Mouse (Mus musculus): Measurements from ENCODE around the gene Olfr161. TPM values are rescaled to one million over a fixed set of nuclear protein-coding genes. Genes with fewer than 3 reads are reported as not detected.

The Olfr161 gene
- polyA plus RNA-seq (2015; fragmentation: Illumina TruSeq; extraction: RNeasy Lipid Tissue Mini Kit (QIAGEN cat#74804); ENCODE audit: low read depth, low replicate concordance): not detected

GRCm38 (mm10) chr16:3590691-3591090 lies at the start of gene Olfr161:
Gene Olfr161 (plus strand): TSS chr16:3591042.

Other genes with a start within 250 kb of the Olfr161 start
- gene Mefv, start 127.1 kb downstream of the Olfr161 start, polyA plus RNA-seq (2015; fragmentation: Illumina TruSeq; extraction: RNeasy Lipid Tissue Mini Kit (QIAGEN cat#74804); ENCODE audit: low read depth, low replicate concordance): not detected
- gene Zfp263, start 153.1 kb downstream of the Olfr161 start, polyA plus RNA-seq (2015; fragmentation: Illumina TruSeq; extraction: RNeasy Lipid Tissue Mini Kit (QIAGEN cat#74804); ENCODE audit: low read depth, low replicate concordance): 19.3 TPM
- gene Olfr15, start 239.8 kb downstream of the Olfr161 start, polyA plus RNA-seq (2015; fragmentation: Illumina TruSeq; extraction: RNeasy Lipid Tissue Mini Kit (QIAGEN cat#74804); ENCODE audit: low read depth, low replicate concordance): not detected

Data from brain, adult 10 weeks (tissue).